Mouse (Mus musculus): Measurements from ENCODE around the gene Pon3.

Gene Pon3

DNA sequence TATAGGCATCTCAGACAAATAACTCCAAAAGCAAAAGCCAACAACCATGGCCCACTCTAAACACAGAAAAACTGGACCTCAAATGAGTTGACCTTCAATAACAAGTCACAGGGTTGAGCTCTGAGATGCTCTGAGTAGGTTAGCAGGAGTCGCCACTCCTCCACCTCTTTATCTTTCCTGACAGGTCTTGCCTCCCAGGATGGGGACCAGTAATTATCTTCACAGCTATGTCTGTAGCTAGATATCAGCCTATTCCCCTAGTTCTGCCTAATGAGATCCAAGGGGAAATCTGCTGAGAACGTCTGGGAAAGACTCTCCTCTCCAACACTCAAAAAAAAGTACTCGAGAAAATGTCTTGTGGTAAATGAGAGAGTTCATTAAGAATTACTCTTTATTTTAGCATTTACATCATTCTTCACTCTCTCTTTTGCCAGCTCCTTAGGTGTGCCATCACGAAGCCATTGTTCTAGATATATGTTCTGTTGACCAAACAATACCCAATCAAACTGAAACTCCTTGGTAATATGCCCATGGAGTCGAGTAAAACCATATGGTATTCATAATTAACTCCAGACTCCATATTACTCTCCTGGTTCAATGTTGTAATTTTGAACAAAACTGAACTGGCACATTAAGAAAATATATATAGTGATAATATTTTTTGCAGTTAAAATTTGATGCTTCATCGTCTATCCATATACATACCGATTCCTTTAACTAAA lies 69.7 kb downstream of the Pon3 start:
- in situ Hi-C loops (cut with MboI, MseI) = no loop called here

- in situ Hi-C loops (cut with MboI, MseI) = no loop called here
Measured at GRCm38 (mm10) chr6:5180645-5181044, 75.4 kb downstream of the Pon3 start.

DNA sequence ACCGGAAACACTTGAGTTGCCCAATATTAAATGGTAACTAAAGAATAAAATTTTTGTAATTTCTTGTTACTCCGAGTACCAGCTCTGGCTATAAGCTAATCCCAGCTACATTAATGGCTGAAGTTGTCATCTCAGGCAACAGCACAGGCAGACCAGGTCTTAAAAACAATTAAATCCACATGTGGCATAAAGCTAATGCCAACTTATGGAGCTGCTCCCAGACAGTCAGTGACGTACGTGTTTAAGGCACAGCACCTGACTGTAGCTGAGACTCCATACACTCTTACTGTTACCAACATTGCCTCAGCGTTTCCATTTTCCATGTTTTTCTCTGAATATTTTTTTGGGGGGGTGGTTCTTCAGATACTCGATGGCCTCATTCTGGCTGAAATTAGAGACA lies 76.9 kb downstream of the Pon3 start:
- in situ Hi-C loops (cut with MboI, MseI) = no loop called here

- in situ Hi-C loops (cut with MboI, MseI) = no loop called here
Measured at GRCm38 (mm10) chr6:5177967-5178891, 77.9 kb downstream of the Pon3 start.

DNA sequence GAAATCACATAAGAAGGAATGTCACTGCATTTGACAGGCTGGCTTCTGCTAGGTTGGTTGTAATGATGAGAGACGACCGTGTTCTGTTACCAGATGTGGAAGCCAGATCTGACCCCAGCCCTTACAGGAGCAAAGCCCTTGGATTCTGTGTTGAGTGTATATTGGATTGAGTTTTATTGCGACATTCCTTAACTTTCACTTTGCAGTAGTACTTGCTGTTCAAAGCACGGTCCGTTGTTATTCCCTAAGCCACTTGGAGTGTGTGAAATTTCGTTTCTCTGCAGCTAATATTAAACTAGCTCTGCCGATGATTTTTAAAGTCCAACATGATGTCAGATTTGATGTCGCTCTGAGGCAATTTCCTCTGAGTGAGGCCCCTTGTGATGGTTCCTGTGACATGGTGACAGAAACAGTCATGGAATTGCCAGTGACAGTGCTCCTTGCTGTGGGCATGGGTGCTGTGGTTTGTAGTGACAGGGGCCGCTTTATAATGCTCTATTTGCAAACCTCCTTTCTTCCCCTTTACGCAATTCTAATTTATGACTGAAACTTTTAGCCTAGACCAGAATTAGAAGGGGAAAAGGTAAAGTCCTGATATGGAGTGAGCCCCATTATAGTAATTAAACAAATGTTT lies 81.8 kb downstream of the Pon3 start:
- in situ Hi-C loops (cut with MboI, MseI) = no loop called here

GRCm38 (mm10) chr6:5172571-5172970 lies 83.5 kb downstream of the Pon3 start:
- in situ Hi-C loops (cut with MboI, MseI) = no loop called here

DNA sequence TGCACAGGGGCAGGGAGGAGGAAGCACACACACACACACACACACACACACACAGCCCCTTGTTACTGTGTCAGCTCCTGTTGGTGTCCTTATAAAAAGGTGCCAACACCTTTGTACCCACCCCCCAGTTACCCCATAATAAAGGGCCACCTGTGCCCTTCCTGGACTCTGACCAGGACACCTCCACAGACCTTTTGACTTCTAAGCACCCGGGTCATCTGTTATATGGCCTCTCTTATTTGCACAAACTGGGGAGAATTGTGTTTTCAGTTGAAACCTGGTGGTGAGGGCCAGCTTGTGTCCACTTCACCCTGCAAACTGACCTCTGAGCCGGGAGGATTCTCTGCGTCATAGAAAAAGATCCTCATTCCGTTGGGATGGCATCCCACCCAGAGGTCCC lies 84.7 kb downstream of the Pon3 start:
- in situ Hi-C loops (cut with MboI, MseI) = no loop called here

Data from T-helper 1 cell (primary cell).